Mouse (Mus musculus) CH12F3 (cell line): ENCODE data around the gene Nr2c2.

Experiments
- in situ Hi-C: fragments of 300-500 bp; cut with MboI; formaldehyde crosslinking; loops from 2 replicates; pipeline ENCODE4 v1.14.3; 2020; ENCODE audit warnings: low sequenced_read_pairs

Nr2c2 gene

GRCm38 (mm10) chr6:92222021-92222420 lies 130.8 kb downstream of the Nr2c2 start:
- in situ Hi-C loops = no loop called here
